8 mouse cellular contexts compared by ENCODE assay signal in genomic region chr1:39368267-39368841, GRCm38 (mm10). TPM values are rescaled to one million over a fixed set of nuclear protein-coding genes. Genes with fewer than 3 reads are reported as not detected.
A peak's percentile ranks its signal among the peaks of the same experiment; 100 is the strongest.
DNase-seq lines count a peak whose midpoint lies in the region; ATAC-seq lines count a peak whose summit lies in the region.

No protein-coding gene starts in this region.

- H3K9ac ChIP-seq in hindbrain, embryonic 11.5 days (ENCODE audit: low read depth, low read length) = peak overlapping the region; percentile 99
- H3K9ac ChIP-seq in liver, embryonic 15.5 days = peak overlapping the region; percentile 92
- peak overlapping the region; percentile 94 for H3K9ac ChIP-seq in stomach, embryonic 14.5 days (replicated peaks; ENCODE audit: low read depth, low read length)

- peak overlapping the region; percentile 50 for H3K4me2 ChIP-seq in hindbrain, embryonic 11.5 days (replicated peaks; ENCODE audit: low read depth, low read length)
- peak overlapping the region; percentile 80 for H3K4me2 ChIP-seq in liver, embryonic 15.5 days
- peak overlapping the region; percentile 94 for H3K4me2 ChIP-seq in stomach, embryonic 14.5 days (replicated peaks; ENCODE audit: low read depth, low read length)

- peak; percentile 69 for ATAC-seq in hindbrain, embryonic 11.5 days (ENCODE audit: low FRiP score)
- peak; percentile 11 for ATAC-seq in liver, embryonic 15.5 days (ENCODE audit: insufficient read depth)
- ATAC-seq in stomach, embryonic 14.5 days (ENCODE audit: insufficient number of reproducible peaks, insufficient read depth, low FRiP score, low read depth) = peak; percentile 12; the same call in 1 of the 2 replicates

- peak overlapping the region; percentile 90 for H3K27ac ChIP-seq in hindbrain, embryonic 11.5 days (ENCODE audit: low read depth, low read length)
- H3K27ac ChIP-seq in liver, embryonic 15.5 days (replicated peaks) = peak overlapping the region; percentile 82
- peak overlapping the region; percentile 89 for H3K27ac ChIP-seq in stomach, embryonic 14.5 days (ENCODE audit: low read length)

- H3K27me3 ChIP-seq in hindbrain, embryonic 11.5 days (ENCODE audit: control insufficient read depth, insufficient read depth, low read length) = no peaks in the 10 kb centered on the region
- H3K27me3 ChIP-seq in liver, embryonic 15.5 days = peaks cover 4% of the 10 kb centered on the region; the same call in 1 of the 2 replicates
- no peaks in the 10 kb centered on the region for H3K27me3 ChIP-seq in stomach, embryonic 14.5 days (ENCODE audit: control insufficient read depth, insufficient read depth, low read length)

- WGBS in hindbrain, embryonic 11.5 days = under 1% methylated on average over 34 of the region's 34 CpGs
- WGBS in liver, embryonic 15.5 days (ENCODE audit: insufficient replicate concordance) = under 1% methylated on average over 34 of the region's 34 CpGs
- under 1% methylated on average over 34 of the region's 34 CpGs for WGBS in stomach, embryonic 14.5 days

- peak; percentile 52 for DNase-seq in adrenal gland, postnatal 14 days
- DNase-seq in adrenal gland, postnatal 10 days = no peak
- peak; percentile 39 to 48 for DNase-seq in spleen, postnatal 10 days (ENCODE audit: low spot score in 2 of 2)
- no peak for DNase-seq in spleen, adult 12 weeks (ENCODE audit: low spot score)
- peak; percentile 54 for DNase-seq in hindbrain, embryonic 11.5 days (ENCODE audit: low spot score)
- DNase-seq in embryo, embryonic 10 days (ENCODE audit: low spot score) = no peak

- peaks cover 14% of the 10 kb centered on the region for H3K36me3 ChIP-seq in hindbrain, embryonic 11.5 days (ENCODE audit: control insufficient read depth, insufficient read depth, low read length)
- peaks cover 45% of the 10 kb centered on the region for H3K36me3 ChIP-seq in liver, embryonic 15.5 days (replicated peaks)
- peaks cover 39% of the 10 kb centered on the region for H3K36me3 ChIP-seq in stomach, embryonic 14.5 days (ENCODE audit: control insufficient read depth, insufficient read depth, low read length)

- H3K9me3 ChIP-seq in hindbrain, embryonic 11.5 days (ENCODE audit: control insufficient read depth, low read length) = no peaks in the 10 kb centered on the region
- no peaks in the 10 kb centered on the region for H3K9me3 ChIP-seq in liver, embryonic 15.5 days (replicated peaks)
- H3K9me3 ChIP-seq in stomach, embryonic 14.5 days (ENCODE audit: control insufficient read depth, low read depth, low read length) = no peaks in the 10 kb centered on the region

- 0 out of 2 replicates have a peak, but pooled peaks cover 3% of the 10 kb centered on the region for H3K4me1 ChIP-seq in hindbrain, embryonic 11.5 days (replicated peaks; ENCODE audit: control insufficient read depth, insufficient read depth, low read length)
- peaks cover 36% of the 10 kb centered on the region for H3K4me1 ChIP-seq in liver, embryonic 15.5 days (replicated peaks)
- peaks cover 5% of the 10 kb centered on the region; the same call in 1 of the 2 replicates for H3K4me1 ChIP-seq in stomach, embryonic 14.5 days (ENCODE audit: control insufficient read depth, insufficient read depth, low read length)

- H3K4me3 ChIP-seq in hindbrain, embryonic 11.5 days (ENCODE audit: low read depth, low read length) = peak overlapping the region; percentile 92
- peak overlapping the region; percentile 87 for H3K4me3 ChIP-seq in liver, embryonic 15.5 days (replicated peaks)
- H3K4me3 ChIP-seq in stomach, embryonic 14.5 days (ENCODE audit: low read depth, low read length) = peak overlapping the region; percentile 67

RNA-seq across cellular contexts. Expression of gene Rpl31, which starts 0.7 kb away (rescaled TPM):
- total RNA-seq in adrenal gland, postnatal 14 days (2021) = 875 and 1,080 TPM in 2 replicates
- 100 to 1,000 TPM; 867 to 928 TPM for total RNA-seq in adrenal gland, postnatal 10 days (2021)
- polyA plus RNA-seq in hindbrain, embryonic 11.5 days (2014; fragmentation: Nextera tagmentation; extraction: Ambion mirVana) = 426 and 434 TPM in 2 replicates
- polyA plus RNA-seq in liver, embryonic 15.5 days (2015; fragmentation: Nextera tagmentation; extraction: Ambion mirVana) = 238 and 288 TPM in 2 replicates
- polyA plus RNA-seq in stomach, embryonic 14.5 days (2014; fragmentation: Nextera tagmentation; extraction: Ambion mirVana) = 796 and 805 TPM in 2 replicates

Comparison
In these comparisons a context has a peak if more than half of its experiments do, and no peak if none do; other contexts are left out.
1. DNase-seq: peak in adrenal gland, postnatal 14 days (single experiment), spleen, postnatal 10 days (2 of 2) and hindbrain, embryonic 11.5 days (single experiment); none in adrenal gland, postnatal 10 days (single experiment), spleen, adult 12 weeks (single experiment) and embryo, embryonic 10 days (single experiment).
2. ATAC-seq: peak in every context shown above with its lines; median percentile 69 in hindbrain, embryonic 11.5 days; 12 in stomach, embryonic 14.5 days; 11 in liver, embryonic 15.5 days.
3. Peak in every context shown above with its lines, with median percentiles within 50 percentile points of each other: H3K27ac ChIP-seq, H3K4me2 ChIP-seq, H3K4me3 ChIP-seq and H3K9ac ChIP-seq.